Mouse (Mus musculus): Measurements from ENCODE around the gene Pinlyp.
A peak's percentile ranks its signal among the peaks of the same experiment; 100 is the strongest.
"Not testable (repeated sequence)": the region's sequence is repeated elsewhere in the genome, so short reads cannot be mapped to it uniquely, and the experiment has no call there.

Pinlyp gene

DNA sequence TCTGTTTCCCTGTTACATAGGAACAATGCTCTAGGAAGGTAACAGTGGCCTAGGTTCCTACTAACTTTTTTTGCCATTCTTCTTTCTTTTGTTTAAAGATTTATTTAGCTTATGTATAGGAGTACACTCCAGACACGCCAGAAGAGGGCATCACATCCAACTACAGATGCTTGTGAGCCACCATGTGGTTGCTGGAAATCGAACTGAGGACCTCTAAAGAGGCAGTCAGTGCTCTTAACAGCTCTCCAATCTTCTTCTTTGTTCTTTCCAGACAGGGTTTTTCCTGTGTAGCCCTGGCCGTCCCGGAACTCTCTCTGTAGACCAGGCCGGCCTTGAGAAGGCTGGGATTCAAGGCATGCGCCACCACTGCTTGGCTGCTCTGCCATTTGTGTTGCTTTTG, 20.9 kb downstream of the Pinlyp start:
- no peak for DNase-seq (ENCODE audit: low read depth, low spot score)

DNA sequence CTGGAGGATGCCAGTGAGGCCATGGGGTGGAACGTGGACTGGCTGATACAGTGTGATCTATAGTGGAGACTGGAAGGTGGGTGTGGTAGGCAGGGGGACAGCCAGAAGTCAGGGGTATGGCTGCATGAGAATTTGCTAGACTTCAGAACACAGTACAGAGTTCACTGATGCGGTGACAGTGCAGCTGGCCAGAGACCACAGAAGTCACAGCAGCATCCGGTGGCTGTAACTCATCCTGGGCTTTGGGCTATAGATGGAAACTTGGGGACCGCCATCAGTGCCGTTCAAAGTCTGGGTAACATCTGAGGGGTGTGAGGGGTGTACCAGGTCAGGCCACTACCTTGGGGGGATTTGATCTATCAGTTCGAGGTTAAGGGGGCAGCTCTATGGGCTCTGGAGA, 22.2 kb downstream of the Pinlyp start:
- DNase-seq (ENCODE audit: low read depth, low spot score): no peak

DNA sequence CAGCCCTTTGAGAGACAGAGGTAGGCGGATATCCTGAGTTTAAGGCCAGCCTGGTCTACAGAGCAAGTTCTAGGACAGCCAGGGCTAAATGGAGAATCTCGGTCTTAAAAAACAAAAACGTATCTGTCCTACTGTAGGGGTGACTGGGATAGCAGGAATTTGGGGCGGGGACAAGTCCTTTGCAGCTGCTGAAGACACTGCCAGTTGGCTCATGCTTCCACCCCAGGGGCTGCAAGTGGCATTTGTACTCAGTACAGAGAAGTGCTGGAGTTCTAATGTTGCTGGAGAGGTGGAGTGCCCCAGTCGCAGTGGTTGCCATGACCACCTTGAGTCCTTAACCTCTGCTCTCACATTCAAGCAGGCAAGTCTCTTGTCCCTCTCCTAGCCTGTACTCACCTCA, 23.1 kb downstream of the Pinlyp start:
- DNase-seq (ENCODE audit: low read depth, low spot score): no peak

DNA sequence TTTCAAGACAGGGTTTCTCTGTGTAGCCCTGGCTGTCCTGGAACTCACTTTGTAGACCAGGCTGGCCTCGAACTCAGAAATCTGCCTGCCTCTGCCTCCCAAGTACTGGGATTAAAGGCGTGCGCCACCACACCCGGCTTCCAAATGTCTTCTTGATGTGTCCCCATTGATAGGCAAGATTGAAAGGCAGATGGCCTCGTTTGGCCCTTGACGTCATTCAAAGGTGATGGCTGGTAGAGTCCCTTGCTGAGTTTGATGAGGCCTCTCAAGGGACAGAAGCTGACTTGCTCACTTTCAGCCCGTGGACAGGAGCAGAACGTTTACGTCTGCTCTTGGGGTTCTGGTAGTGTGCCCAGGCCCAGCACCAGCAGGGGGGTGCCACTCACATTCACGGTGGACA, 25.9 kb downstream of the Pinlyp start:
- not testable (repeated sequence) for DNase-seq (ENCODE audit: low read depth, low spot score)

DNA sequence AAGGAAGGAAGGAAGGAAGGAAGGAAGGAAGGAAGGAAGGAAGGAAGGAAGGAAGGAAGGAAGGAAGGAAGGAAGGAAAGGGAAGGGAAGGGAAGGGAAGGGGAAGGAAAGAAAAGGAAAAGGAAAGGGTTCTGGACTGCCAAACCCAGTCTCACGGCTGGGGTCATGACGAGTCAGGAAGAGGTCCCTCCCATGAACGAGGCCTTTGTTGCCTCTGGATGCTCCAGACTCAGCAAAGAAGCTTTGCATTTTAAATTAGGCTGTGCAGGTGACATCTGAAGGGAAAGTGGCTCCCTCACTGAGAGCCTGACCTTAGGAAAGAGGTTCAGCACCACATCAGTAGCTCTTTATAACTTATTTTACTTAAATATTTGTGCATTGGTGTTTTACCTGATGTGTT, 26.8 kb downstream of the Pinlyp start:
- no peak for DNase-seq (ENCODE audit: low read depth, low spot score)

DNA sequence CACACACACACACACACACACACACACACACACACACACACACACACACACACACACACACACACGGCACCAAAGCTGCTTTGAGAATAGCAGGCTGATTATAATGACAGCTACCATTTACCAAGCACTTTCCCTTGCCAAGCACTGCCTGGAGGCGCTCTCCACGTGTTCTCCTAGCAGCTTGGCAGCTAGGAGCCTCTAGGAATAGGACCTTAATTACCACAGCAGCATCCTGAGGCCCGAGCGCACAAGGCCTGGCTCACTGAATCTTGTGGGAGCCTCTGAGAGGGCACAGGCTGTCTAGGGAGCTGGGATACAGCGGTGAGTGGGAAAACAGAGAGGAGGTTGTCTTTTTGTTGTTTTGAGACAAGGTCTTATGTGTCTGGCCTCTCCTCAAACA, 28.3 kb downstream of the Pinlyp start:
- no peak for DNase-seq (ENCODE audit: low read depth, low spot score)

DNA sequence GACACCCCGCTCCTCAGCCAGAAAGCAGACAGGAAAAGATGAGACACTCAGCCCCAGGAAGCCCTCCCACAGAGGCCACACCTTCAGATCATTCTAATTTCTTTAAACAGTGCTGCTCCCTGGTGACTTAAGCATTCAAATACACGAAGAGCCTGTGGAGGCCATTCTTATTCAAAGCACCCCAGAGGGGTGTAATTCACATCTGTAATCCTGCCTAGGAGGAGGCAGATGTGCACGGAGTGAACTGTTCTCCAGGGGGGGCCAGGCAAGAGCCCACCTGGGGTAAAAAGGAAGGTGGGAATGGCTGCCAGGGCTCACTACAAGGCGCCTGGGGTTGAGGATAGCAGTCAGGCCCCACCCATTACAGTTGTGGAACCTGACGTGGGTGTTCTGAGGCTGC, 28.8 kb downstream of the Pinlyp start:
- DNase-seq (ENCODE audit: low read depth, low spot score): no peak

DNA sequence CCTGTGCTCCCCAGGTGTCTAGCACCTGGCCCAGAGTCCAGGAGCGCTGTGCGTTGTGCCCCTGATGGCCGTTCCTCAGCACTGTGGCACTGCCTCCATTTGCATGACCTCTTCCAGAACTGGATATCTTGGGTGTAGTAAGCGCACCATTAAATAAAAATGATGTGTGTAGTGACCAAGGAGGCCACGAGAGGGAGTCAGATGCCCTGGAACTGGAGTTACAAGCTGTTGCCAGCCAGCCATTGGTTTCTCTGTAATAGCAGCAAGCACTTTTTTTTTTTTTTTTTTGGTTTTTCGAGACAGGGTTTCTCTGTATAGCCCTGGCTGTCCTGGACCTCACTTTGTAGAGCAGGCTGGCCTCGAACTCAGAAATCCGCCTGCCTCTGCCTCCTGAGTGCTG, 29.6 kb downstream of the Pinlyp start:
- DNase-seq (ENCODE audit: low read depth, low spot score): not testable (repeated sequence)

DNA sequence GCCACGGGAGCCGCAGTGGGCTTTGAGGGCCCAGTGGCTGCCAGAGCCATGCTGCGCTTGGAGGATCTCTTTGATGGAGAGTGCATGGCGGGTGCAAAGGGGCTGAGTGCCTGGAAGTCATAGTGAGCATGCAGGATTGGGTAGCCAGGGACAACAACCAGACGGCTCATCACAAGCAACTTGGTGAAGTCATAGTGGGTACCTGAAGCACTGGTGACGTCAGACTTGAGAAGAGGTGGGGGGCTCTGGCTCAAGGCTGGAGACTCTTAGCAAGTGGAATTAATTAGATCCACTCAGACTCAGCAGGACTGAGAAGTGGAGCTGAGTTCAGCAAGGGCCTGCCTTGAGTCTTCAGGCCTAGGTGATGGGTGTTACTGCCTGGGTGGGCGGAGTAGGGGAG, 33.6 kb downstream of the Pinlyp start, which contains the start of gene AC161166.1:
Gene AC161166.1 (minus strand): TSS at position 101 of the 400 bp plus-strand sequence.
- no peak for DNase-seq (ENCODE audit: low read depth, low spot score)

DNA sequence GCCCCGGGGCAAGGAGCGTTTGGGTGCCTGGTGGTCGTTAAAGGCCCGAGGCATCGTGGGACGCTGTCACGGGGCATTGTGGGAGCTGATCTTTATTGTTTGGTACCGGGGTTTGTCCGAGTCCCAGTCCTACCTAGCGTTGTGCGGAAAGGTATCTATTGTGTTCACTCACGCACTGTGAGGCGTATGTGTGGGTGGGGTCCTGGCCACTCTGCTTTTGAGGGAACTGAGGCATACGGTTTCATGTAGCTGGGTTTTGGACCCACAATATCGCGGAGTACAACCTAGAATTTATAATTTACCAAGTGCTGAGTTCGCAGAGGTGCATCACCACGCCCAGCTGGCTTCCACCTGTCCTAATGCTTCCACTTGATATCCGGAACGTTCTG, 38.2 kb downstream of the Pinlyp start:
- no peak for DNase-seq (ENCODE audit: low read depth, low spot score)

DNA sequence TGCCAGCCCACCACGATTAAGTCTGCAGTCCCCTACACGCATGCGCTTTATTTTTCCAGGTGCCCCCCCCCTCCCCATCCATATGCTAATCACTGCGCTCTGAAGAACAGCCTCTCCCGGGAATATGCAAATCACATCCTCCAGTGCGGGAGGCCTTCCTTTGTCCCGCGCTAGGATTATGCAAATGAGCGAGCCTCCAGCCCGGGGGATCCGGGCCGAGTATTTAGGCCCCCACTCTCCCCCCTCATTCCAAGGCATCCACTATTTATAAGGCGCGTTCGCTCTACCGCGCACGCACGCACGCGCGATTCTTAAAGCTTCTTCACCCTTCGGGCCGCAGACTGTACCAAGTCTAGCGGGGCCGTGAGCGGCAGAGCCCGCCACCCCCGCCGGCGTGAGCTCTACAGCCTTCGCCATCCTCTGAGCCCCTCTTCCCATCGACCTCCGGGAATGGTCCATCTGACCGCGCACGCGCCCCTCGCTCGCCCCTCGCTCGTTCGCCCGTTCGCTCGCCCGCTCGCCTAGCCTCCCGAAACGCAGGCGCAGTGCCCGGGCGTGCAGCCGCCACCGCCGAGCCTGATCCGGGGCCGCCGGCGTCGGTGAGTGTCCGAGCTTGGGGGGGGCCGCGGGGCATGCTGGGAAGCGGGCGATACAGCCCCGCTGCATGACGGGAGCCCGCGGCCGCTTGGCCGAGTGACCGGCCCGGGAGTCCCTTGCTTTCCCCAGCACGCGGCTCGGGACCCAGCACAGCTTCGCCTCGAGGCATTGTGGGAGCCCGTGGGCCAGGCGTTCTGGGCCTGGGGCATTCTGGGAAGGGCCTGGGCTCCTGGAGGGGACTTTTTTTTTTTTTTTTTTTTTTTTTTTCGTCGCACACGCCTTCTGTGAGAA, 38.8 kb downstream of the Pinlyp start, which contains the start of gene Zfp428:
Gene Zfp428 (plus strand): TSS at position 169 of the 888 bp plus-strand sequence.
- DNase-seq (ENCODE audit: low read depth, low spot score): peak; percentile 92

DNA sequence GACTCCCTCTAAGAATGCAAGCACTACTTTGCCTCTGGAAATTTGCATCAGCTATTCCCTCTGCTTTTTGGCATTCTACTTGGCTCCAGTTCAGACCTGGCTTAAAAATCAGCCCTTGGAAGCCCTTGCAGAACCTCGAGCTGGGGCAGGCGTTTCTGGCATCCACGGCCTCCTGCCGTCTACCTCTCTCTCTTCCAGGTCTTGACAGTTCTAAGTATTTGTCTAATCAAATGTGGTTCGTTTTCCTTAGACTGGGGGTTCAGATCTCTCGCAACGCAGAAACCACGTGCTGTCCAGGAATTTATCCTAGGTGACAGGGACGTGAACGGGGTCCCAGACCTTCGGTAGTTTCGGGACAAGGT, 39.5 kb downstream of the Pinlyp start:
- no peak for DNase-seq (ENCODE audit: low read depth, low spot score)

DNA sequence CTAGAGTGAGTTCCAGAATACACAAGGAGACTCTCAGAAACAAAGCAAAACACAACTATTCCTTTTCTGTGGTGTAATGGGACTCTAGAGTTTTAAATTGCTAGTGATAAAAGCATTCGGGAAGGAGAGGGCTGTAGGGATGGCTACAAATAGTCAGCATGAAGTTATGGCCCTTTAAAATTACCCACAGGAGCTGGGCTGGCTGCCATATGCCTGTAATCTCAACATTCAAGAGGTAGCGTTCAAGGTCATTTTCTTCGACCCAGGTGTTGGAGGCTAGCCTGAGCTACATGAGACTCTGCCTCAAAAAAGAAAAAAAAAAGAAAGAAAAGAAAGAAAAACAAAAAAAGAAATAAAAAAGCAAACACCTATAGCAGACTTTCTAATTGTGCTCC, 39.9 kb downstream of the Pinlyp start:
- DNase-seq (ENCODE audit: low read depth, low spot score): no peak

DNA sequence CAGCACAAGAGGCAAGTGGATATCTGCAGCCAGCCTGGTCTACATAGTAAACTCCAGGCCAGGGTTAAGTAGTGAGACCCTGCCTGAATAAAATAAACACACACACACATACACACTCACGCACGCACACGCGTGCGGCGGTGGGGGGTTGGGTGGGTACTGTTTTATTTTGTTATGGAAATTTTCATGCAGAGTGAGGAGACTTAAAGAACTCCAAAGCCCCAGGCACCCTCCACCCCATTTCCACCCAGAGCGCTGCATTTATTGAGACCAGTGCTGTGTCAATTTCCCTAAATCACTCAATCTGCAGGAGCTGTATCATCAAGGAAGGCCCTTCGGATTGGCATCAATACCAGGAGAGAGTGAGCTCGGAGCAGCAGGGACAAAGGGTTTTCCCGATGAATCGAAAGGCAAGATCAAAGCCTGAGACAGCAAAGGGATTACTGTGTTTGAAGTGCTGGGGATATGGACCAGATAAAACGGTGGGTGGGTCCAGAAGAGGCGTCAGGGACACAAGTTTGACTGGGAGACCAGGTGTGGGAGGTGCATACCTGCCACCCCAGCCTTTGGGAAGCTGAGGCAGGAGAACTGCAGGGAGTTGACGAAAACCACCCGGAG, 40.4 kb downstream of the Pinlyp start:
- no peak for DNase-seq (ENCODE audit: low read depth, low spot score)

DNA sequence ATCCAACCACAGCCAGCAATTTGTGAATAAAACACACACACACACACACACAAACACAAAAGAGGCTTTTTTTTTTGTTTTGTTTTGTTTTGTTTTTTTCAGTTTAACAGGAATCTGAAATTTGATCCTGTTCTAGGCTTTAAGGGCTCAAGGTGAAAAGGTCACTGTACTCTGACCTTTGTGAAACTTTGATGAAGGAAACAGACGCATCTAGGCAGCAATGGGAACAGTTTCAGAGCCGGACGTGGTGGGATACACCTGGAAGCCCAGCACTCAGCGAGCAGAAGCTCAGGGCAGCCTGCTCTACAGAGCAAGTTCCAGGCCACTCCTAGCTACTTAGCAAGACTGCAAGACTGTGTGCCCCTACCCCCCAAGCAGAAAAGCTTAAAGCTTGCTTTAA, 41.0 kb downstream of the Pinlyp start:
- no peak for DNase-seq (ENCODE audit: low read depth, low spot score)

DNA sequence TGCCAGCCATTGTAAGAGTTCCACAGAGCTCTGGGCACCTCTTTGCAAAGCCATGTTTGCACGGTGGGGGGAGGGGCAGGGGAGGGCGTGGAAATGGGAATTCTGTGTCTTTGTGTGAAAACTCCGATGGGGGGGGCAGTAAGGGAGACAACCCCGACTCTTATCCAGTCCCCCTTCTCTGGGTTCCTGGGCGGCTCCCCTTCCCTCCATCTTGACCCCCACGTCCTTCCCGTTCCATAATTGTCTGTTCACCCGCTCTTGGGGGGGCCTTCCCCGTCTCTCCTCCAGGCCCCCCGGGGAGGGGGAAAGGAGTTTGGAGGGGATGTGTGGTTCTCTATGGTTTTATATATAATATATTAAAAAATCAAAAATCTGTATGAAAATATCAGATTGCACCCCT, 41.9 kb downstream of the Pinlyp start:
- DNase-seq (ENCODE audit: low read depth, low spot score): no peak

DNA sequence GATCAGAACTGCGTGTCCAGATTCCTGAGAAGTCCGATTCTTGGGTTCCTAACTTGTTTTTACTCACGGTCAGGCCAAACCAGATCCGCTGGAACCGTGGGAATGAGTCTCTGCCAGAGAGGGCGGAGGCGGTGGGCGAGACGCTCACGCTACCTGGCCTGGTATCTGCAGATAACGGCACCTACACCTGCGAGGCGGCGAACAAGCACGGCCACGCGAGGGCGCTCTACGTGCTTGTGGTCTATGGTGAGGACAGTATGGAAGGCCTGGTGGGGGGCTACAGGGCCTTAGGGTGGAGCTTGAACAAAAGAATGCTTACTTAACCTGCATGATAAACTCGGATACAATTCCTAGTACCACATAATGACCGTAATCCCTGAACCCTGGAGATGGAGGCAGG, 44.4 kb downstream of the Pinlyp start:
- DNase-seq (ENCODE audit: low read depth, low spot score): no peak

DNA sequence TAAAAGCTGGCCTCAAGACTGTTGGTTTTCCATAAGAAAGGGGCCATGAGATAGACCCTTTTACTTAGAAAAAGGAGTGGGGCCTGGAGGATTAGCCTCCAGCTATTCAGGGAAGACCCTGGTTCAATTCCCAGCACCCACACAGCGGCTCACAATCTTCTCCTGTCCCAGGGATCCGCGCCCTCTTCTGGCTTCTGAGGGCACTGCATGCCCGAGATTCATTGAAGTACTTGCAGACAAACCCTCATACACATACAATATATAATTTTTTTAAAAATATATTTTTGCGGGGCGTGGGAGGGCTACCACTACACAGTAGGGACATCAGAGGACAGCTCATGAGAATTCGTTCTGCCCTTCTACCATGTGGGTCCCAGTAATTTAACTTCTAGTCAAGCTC, 45.0 kb downstream of the Pinlyp start:
- peak; percentile 44 for DNase-seq (ENCODE audit: low read depth, low spot score)

DNA sequence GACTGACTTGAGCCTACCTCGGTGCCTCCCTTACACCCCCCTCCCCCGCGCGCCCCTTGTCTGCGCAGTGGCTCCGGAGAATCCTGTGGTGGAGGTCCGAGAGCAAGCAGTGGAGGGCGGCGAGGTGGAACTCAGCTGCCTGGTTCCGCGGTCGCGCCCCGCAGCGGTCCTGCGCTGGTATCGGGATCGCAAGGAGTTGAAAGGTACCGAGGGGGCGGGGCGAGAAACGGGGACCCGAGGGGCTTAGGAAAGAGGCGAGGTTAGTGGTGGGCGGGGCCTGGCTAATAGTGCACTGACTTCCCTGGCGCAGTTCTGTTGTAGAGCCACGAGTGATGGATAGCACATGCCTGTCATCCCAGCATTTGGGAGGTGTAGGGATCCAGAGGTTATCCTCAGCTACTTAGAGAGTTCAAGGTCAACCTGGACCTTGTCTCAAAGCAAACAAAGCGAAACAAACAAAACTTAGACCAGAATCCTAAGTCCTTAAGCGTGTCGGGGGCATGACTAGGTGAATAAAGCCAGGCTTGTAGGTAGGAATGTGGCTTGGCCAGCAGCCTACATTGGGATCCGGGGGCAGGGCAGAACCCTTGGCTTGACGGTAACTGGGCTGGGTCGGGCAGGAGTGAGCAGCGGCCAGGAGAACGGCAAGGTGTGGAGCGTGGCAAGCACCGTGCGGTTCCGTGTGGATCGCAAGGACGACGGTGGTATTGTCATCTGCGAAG, 45.9 kb downstream of the Pinlyp start:
- DNase-seq (ENCODE audit: low read depth, low spot score): no peak

Measured in mesoderm, embryonic 11.5 days (tissue).